Comparison of ENCODE assay signal across 8 mouse cellular contexts in the genomic region with DNA sequence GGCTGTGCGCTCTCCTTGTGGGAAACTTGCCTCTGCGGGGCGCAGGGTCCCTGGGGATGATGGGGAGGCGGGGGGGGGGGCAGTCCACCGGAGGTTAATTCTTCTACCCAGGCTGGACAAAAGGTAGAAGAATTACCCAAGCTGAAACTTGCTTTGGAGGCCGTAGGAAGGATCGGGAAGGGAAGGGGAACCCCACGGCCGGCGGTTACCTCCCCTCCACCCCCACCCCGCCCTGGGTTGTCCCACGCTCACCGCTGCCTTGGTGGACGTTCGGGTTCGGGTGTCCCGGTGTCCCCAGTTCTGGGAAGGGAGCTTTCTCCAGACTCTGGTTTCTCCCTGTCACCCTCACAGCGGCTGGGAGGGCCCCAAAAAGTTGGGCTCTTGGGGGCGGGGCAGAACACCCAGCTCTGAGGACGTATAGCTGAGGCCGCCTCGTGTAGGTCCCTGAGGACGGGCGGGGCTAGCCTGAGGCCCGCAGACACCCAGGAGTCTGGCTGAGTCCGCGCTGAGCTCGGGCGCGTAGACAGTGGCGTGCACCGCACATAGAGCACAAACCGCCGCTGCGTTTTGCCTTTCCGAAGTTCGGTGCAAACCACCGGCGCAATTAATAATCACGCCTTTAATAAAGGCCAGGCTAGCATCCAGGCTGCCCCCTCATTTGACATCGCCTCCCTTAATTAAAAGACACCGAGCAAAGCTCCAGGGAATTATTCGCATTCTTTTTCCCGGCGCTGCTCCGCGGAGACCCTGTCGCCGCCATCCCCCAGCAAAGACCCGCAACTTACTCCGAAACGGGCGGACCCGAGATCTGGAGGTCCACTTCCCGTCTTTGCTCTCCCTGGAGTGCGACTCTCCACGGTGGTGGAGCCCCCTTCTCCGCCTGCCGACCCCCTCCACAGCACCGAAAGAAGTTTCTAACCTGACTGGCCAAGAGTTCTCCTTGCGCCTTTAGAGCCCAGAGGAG. TPM values are rescaled to one million over a fixed set of nuclear protein-coding genes. Genes with fewer than 3 reads are reported as not detected.
DNase-seq lines count a peak whose midpoint lies in the region; ATAC-seq and TF ChIP-seq lines count a peak whose summit lies in the region.

No protein-coding gene starts in this region.

- no peak overlapping the region for H3K27ac ChIP-seq in heart, adult 2 months
- no peak overlapping the region for H3K27ac ChIP-seq in CH12.LX (ENCODE audit: insufficient read depth, low read depth)
- H3K27ac ChIP-seq in embryonic facial prominence, embryonic 12.5 days: no peak overlapping the region
- H3K27ac ChIP-seq in hindbrain, embryonic 16.5 days (ENCODE audit: low read depth, low read length): 0 out of 2 replicates have a peak overlapping the region, but pooled peaks have one; percentile 12
- no peak overlapping the region for H3K27ac ChIP-seq in macrophage
- H3K27ac ChIP-seq in stomach, embryonic 14.5 days (ENCODE audit: low read length): no peak overlapping the region

- no peaks in the 10 kb centered on the region for H3K4me1 ChIP-seq in heart, adult 2 months (ENCODE audit: control insufficient read depth, insufficient read depth, low read length)
- H3K4me1 ChIP-seq in CH12.LX (ENCODE audit: control insufficient read depth in 1 of 2, insufficient read depth in 2 of 2): peaks cover 19 to 36% of the 10 kb centered on the region in 2 experiments
- peaks cover 24% of the 10 kb centered on the region for H3K4me1 ChIP-seq in embryonic facial prominence, embryonic 12.5 days
- H3K4me1 ChIP-seq in hindbrain, embryonic 16.5 days (ENCODE audit: control insufficient read depth, insufficient read depth, low read depth, low read length): peaks cover 44% of the 10 kb centered on the region
- H3K4me1 ChIP-seq in stomach, embryonic 14.5 days (ENCODE audit: control insufficient read depth, insufficient read depth, low read length): peaks cover 23% of the 10 kb centered on the region

- H3K27me3 ChIP-seq in heart, adult 2 months (ENCODE audit: control insufficient read depth, insufficient read depth, low read length): 0 out of 2 replicates have a peak, but pooled peaks cover 1% of the 10 kb centered on the region
- peaks cover 94% of the 10 kb centered on the region for H3K27me3 ChIP-seq in CH12.LX (replicated peaks)
- H3K27me3 ChIP-seq in embryonic facial prominence, embryonic 12.5 days: peaks cover 97% of the 10 kb centered on the region
- peaks cover 17% of the 10 kb centered on the region for H3K27me3 ChIP-seq in hindbrain, embryonic 16.5 days (replicated peaks; ENCODE audit: control insufficient read depth, insufficient read depth, low read length)
- H3K27me3 ChIP-seq in stomach, embryonic 14.5 days (ENCODE audit: control insufficient read depth, insufficient read depth, low read length): peaks cover 48% of the 10 kb centered on the region

- no peak for TF ChIP-seq CTCF in heart, adult 2 months (IDR thresholded peaks at IDR 0.05)
- no peak for TF ChIP-seq CTCF in CH12.LX (conservative IDR thresholded peaks at IDR 0.05 in 1 of 2, IDR thresholded peaks at IDR 0.05 in 1 of 2; ENCODE audit: low read depth in 2 of 2, low read length in 2 of 2)

- dilution Hi-C loops in CH12.LX (cut with MboI; ENCODE audit: extremely low pct_ligation_motif_present, extremely low pct_unique_long_range_greater_than_20kb, low sequenced_read_pairs): no loop called here

- TF ChIP-seq EP300 in heart, adult 2 months (IDR thresholded peaks at IDR 0.05; ENCODE audit: insufficient read depth, low read depth, low read length): no peak
- no peak for TF ChIP-seq EP300 in CH12.LX (IDR thresholded peaks at IDR 0.05; ENCODE audit: low read length)

- no peaks in the 10 kb centered on the region for H3K36me3 ChIP-seq in heart, adult 2 months (ENCODE audit: control insufficient read depth, insufficient read depth, low read length)
- H3K36me3 ChIP-seq in CH12.LX (replicated peaks in 1 of 2; ENCODE audit: control insufficient read depth in 1 of 2, insufficient read depth in 1 of 2, low read length in 1 of 2) (no peaks in the 10 kb centered on the region), macrophage (ENCODE audit: inconsistent target) (no peaks in the 10 kb centered on the region)
- no peaks in the 10 kb centered on the region for H3K36me3 ChIP-seq in embryonic facial prominence, embryonic 12.5 days
- H3K36me3 ChIP-seq in hindbrain, embryonic 16.5 days (ENCODE audit: control insufficient read depth, insufficient read depth, low read length): no peaks in the 10 kb centered on the region
- no peaks in the 10 kb centered on the region for H3K36me3 ChIP-seq in stomach, embryonic 14.5 days (ENCODE audit: control insufficient read depth, insufficient read depth, low read length)

- intact Hi-C loops in heart, adult 2 months (cut with DNase I): loop anchor here (5.0 kb wide), 1 partner anchor 96 kb away; a partner anchor contains a TSS
- intact Hi-C loops in gastrocnemius, postnatal 36 days (cut with DNase I): no loop called here

- in situ Hi-C loops in CH12.LX (cut with MboI; ENCODE audit: low pct_ligation_motif_present, low pct_unique_long_range_greater_than_20kb, low sequenced_read_pairs): no loop called here

- under 1% methylated on average over 61 of the region's 61 CpGs for WGBS in heart, adult 2 months
- under 1% methylated on average over 61 of the region's 61 CpGs for WGBS in embryonic facial prominence, embryonic 12.5 days
- under 1% methylated on average over 61 of the region's 61 CpGs for WGBS in hindbrain, embryonic 16.5 days
- 1% methylated on average over 56 of the region's 61 CpGs for WGBS in macrophage (ENCODE audit: missing documents)
- under 1% methylated on average over 61 of the region's 61 CpGs for WGBS in stomach, embryonic 14.5 days

- peak; percentile 52 to 54 for DNase-seq in heart, adult 2 months
- DNase-seq in heart, adult 8-10 months (ENCODE audit: low spot score): no peak
- DNase-seq in CH12.LX (ENCODE audit: extremely low read depth): no peak
- DNase-seq in gastrocnemius, postnatal 36 days: no peak

- H3K4me3 ChIP-seq in heart, adult 2 months: peak overlapping the region; percentile 61
- H3K4me3 ChIP-seq in CH12.LX (replicated peaks in 1 of 3; ENCODE audit: low read depth in 2 of 3, low read length in 2 of 3, poor library complexity in 1 of 3) (peak overlapping the region; percentile 55 to 60 (median 56)), macrophage (ENCODE audit: inconsistent target) (peak overlapping the region; percentile 56)
- H3K4me3 ChIP-seq in embryonic facial prominence, embryonic 12.5 days: peak overlapping the region; percentile 60
- peak overlapping the region; percentile 68 for H3K4me3 ChIP-seq in hindbrain, embryonic 16.5 days (ENCODE audit: low read length)
- peak overlapping the region; percentile 57 for H3K4me3 ChIP-seq in stomach, embryonic 14.5 days (ENCODE audit: low read depth, low read length)

- no peaks in the 10 kb centered on the region for H3K79me2 ChIP-seq in heart, adult 2 months (replicated peaks; ENCODE audit: control insufficient read depth, insufficient read depth, low read length)
- H3K79me2 ChIP-seq in CH12.LX (replicated peaks; ENCODE audit: control insufficient read depth, extremely low read depth, insufficient read depth, poor library complexity, severe bottlenecking) (no peaks in the 10 kb centered on the region), macrophage (ENCODE audit: inconsistent target) (no peaks in the 10 kb centered on the region)

- peak overlapping the region; percentile 79 for H3K9ac ChIP-seq in heart, adult 2 months (ENCODE audit: low read depth, low read length)
- peak overlapping the region; percentile 53 for H3K9ac ChIP-seq in CH12.LX (ENCODE audit: insufficient read depth, low read depth)
- peak overlapping the region; percentile 61; the same call in 1 of the 2 replicates for H3K9ac ChIP-seq in embryonic facial prominence, embryonic 12.5 days
- H3K9ac ChIP-seq in hindbrain, embryonic 16.5 days (ENCODE audit: low read depth, low read length): peak overlapping the region; percentile 71
- H3K9ac ChIP-seq in stomach, embryonic 14.5 days (replicated peaks; ENCODE audit: low read depth, low read length): peak overlapping the region; percentile 45; the same call in 1 of the 2 replicates

- H3K9me3 ChIP-seq in CH12.LX (replicated peaks; ENCODE audit: low read length): no peaks in the 10 kb centered on the region
- no peaks in the 10 kb centered on the region for H3K9me3 ChIP-seq in embryonic facial prominence, embryonic 12.5 days
- no peaks in the 10 kb centered on the region for H3K9me3 ChIP-seq in hindbrain, embryonic 16.5 days (ENCODE audit: control insufficient read depth, low read length)
- H3K9me3 ChIP-seq in stomach, embryonic 14.5 days (ENCODE audit: control insufficient read depth, low read depth, low read length): no peaks in the 10 kb centered on the region

- 0 out of 2 replicates have a peak, but pooled peaks have one; percentile 22 for ATAC-seq in embryonic facial prominence, embryonic 12.5 days (ENCODE audit: insufficient number of reproducible peaks, insufficient read depth, low FRiP score, low TSS enrichment)
- no peak for ATAC-seq in hindbrain, embryonic 16.5 days
- ATAC-seq in stomach, embryonic 14.5 days (ENCODE audit: insufficient number of reproducible peaks, insufficient read depth, low FRiP score, low read depth): no peak

- no peak for TF ChIP-seq RAD21 in CH12.LX (IDR thresholded peaks at IDR 0.05; ENCODE audit: low read depth, low read length)

- peak overlapping the region; percentile 60 for H3K4me2 ChIP-seq in CH12.LX (ENCODE audit: insufficient read depth, low read depth, poor library complexity, severe bottlenecking)
- H3K4me2 ChIP-seq in embryonic facial prominence, embryonic 12.5 days (replicated peaks): peak overlapping the region; percentile 98
- H3K4me2 ChIP-seq in hindbrain, embryonic 16.5 days (ENCODE audit: low read length): peak overlapping the region; percentile 90
- peak overlapping the region; percentile 100 for H3K4me2 ChIP-seq in stomach, embryonic 14.5 days (replicated peaks; ENCODE audit: low read depth, low read length)

- TF ChIP-seq POLR2A in heart, adult 2 months (IDR thresholded peaks at IDR 0.05; ENCODE audit: insufficient read depth, low read depth, low read length): no peak
- peak; percentile 40; the same call in 1 of the 2 replicates for TF ChIP-seq POLR2A in CH12.LX (IDR thresholded peaks at IDR 0.05; ENCODE audit: low read depth, low read length)

RNA-seq across cellular contexts. Expression of a gene that starts 1.4 kb away (rescaled TPM):
- total RNA-seq in heart, adult 2 months (2021): 1 to 10 TPM; 7.0 to 7.9 TPM
- polyA plus RNA-seq in heart, adult 2 months (2012; rRNA removed): 9.7 and 17.1 TPM in 2 replicates
- 10 to 100 TPM in 3 of 4 experiments, 1 to 10 TPM in 1; 8.3 to 16.7 (median 13.7) TPM for total RNA-seq in heart, adult 8-10 months (2022)
- total RNA-seq in CH12.LX (2012; rRNA removed) (1.3 and 3.8 TPM in 2 replicates), CH12.LX (2014; rRNA removed) (not detected in 2 replicates)
- polyA plus RNA-seq in CH12.LX (2012; ENCODE audit: insufficient read length, low read depth) (0.50 and 0.53 TPM in 2 replicates), macrophage (2018) (1.3 to 5.1 TPM (median 2.7 TPM) in 3 replicates)
- 1.1 and 1.2 TPM in 2 replicates for polyA plus RNA-seq in embryonic facial prominence, embryonic 12.5 days (2016; fragmentation: Nextera tagmentation; extraction: Ambion mirVana)
- 3.5 and 4.1 TPM in 2 replicates for polyA plus RNA-seq in hindbrain, embryonic 16.5 days (2015; fragmentation: Nextera tagmentation; extraction: Ambion mirVana)
- 100 to 1,000 TPM in 5 of 26 experiments, 10 to 100 TPM in 21; 18.1 to 434 (median 56.3) TPM for total RNA-seq in macrophage (2018; cell fraction: chromatin; rRNA removed)
- total RNA-seq in macrophage (2018; cell fraction: cytosol; rRNA removed): 10 to 100 TPM in 13 of 26 experiments, 1 to 10 TPM in 13; 4.9 to 31.5 (median 11.2) TPM
- total RNA-seq in macrophage (2018; cell fraction: nucleus; rRNA removed): 100 to 1,000 TPM in 7 of 26 experiments, 10 to 100 TPM in 19; 13.0 to 252 (median 56.2) TPM
- polyA plus RNA-seq in stomach, embryonic 14.5 days (2014; fragmentation: Nextera tagmentation; extraction: Ambion mirVana): 0.43 and 0.49 TPM in 2 replicates
- 10 to 100 TPM; 36.0 to 37.7 TPM for total RNA-seq in gastrocnemius, postnatal 36 days (2021)

Comparison
In these comparisons a context has a peak if more than half of its experiments do, and no peak if none do; other contexts are left out.
1. DNase-seq: peak in heart, adult 2 months (2 of 2); none in heart, adult 8-10 months (single experiment), CH12.LX (single experiment) and gastrocnemius, postnatal 36 days (0 of 2).
2. Peak in every context shown above with its lines, with median percentiles within 50 percentile points of each other: H3K4me3 ChIP-seq, H3K9ac ChIP-seq and H3K4me2 ChIP-seq.